Mouse (Mus musculus) heart, postnatal 14 days (tissue): ENCODE data around the gene Tnr. TPM values are rescaled to one million over a fixed set of nuclear protein-coding genes. Genes with fewer than 3 reads are reported as not detected.
A peak's percentile ranks its signal among the peaks of the same experiment; 100 is the strongest.
"Not testable (repeated sequence)": the region's sequence is repeated elsewhere in the genome, so short reads cannot be mapped to it uniquely, and the experiment has no call there.

Experiments
- DNase-seq, 2 experiments: peaks; one replicate each; pipeline ENCODE4 v3.0.0; 2021 to 2022
- intact Hi-C: fragments of 180-260 bp; cut with DNase I; formaldehyde crosslinking; loops from one replicate; pipeline ENCODE4 v1.15.1; 2025
- total RNA-seq, 2 experiments: library from RNA; stranded (reverse); gene quantifications; 2 replicates each; pipeline ENCODE4 v1.2.3; 2021

Tnr gene
- total RNA-seq, 2 experiments from 2014 or later, result 0.53 to 0.56 TPM

- no peak for DNase-seq
- intact Hi-C loops, result no loop called here
Measured at GRCm38 (mm10) chr1:159901366-159902119, 378.0 kb downstream of the Tnr start.

GRCm38 (mm10) chr1:159902120-159902497 lies 378.5 kb downstream of the Tnr start:
- intact Hi-C loops, result no loop called here
- DNase-seq, result no peak

GRCm38 (mm10) chr1:159911006-159911405 lies 387.4 kb downstream of the Tnr start:
- DNase-seq, result peak; percentile 62 to 81
- intact Hi-C loops, result loop anchor here (1.0 to 10.0 kb wide), 4 partner anchors 46 to 274 kb away; no protein-coding TSS in a partner anchor

GRCm38 (mm10) chr1:159914726-159915125 lies 391.2 kb downstream of the Tnr start:
- no peak for DNase-seq
- intact Hi-C loops, result loop anchor here (5.0 to 10.0 kb wide), 3 partner anchors 43 to 270 kb away; no protein-coding TSS in a partner anchor

- DNase-seq, result no peak
- intact Hi-C loops, result loop anchor here (5.0 kb wide), 1 partner anchor 122 kb away; the partner anchor contains the start of gene 4930523C07Rik
Measured at GRCm38 (mm10) chr1:159920571-159920970, 397.0 kb downstream of the Tnr start.

- peak; percentile 47 to 63 for DNase-seq
- intact Hi-C loops, result loop anchor here (5.0 kb wide), 1 partner anchor 119 kb away; the partner anchor contains the start of gene 4930523C07Rik
Measured at GRCm38 (mm10) chr1:159923010-159923409, 399.4 kb downstream of the Tnr start.

- DNase-seq, result peak; percentile 42 to 44
- intact Hi-C loops, result loop anchor here (5.0 kb wide), 1 partner anchor 118 kb away; the partner anchor contains the start of gene 4930523C07Rik
Measured at GRCm38 (mm10) chr1:159924105-159924504, 400.5 kb downstream of the Tnr start.

- intact Hi-C loops, result loop anchor here (5.0 kb wide), 1 partner anchor 118 kb away; the partner anchor contains the start of gene 4930523C07Rik
- no peak for DNase-seq
Measured at GRCm38 (mm10) chr1:159924684-159925083, 401.1 kb downstream of the Tnr start.

GRCm38 (mm10) chr1:159928681-159929335 lies 405.2 kb downstream of the Tnr start:
- intact Hi-C loops, result no loop called here
- DNase-seq, result peak; percentile 12 to 18

GRCm38 (mm10) chr1:159932092-159932491 lies 408.5 kb downstream of the Tnr start:
- intact Hi-C loops, result no loop called here
- DNase-seq, result no peak

GRCm38 (mm10) chr1:159932598-159932997 lies 409.0 kb downstream of the Tnr start:
- no peak for DNase-seq
- intact Hi-C loops, result no loop called here

GRCm38 (mm10) chr1:159938449-159938848 lies 414.9 kb downstream of the Tnr start:
- intact Hi-C loops, result no loop called here
- DNase-seq, result no peak

GRCm38 (mm10) chr1:159939335-159939734 lies 415.8 kb downstream of the Tnr start:
- no peak for DNase-seq
- intact Hi-C loops, result no loop called here

GRCm38 (mm10) chr1:159953526-159953925 lies 430.0 kb downstream of the Tnr start:
- DNase-seq, result no peak
- intact Hi-C loops, result no loop called here

- intact Hi-C loops, result no loop called here
- no peak for DNase-seq
Measured at GRCm38 (mm10) chr1:159963351-159963750, 439.8 kb downstream of the Tnr start.

GRCm38 (mm10) chr1:159966286-159966685 lies 442.7 kb downstream of the Tnr start:
- DNase-seq, intact Hi-C loops: not testable (repeated sequence)

- intact Hi-C loops, result no loop called here
- DNase-seq, result peak in 1 of 2 experiments; percentile 52
Measured at GRCm38 (mm10) chr1:159968395-159968794, 444.8 kb downstream of the Tnr start.

- intact Hi-C loops, result no loop called here
- peak; percentile 22 to 57 for DNase-seq
Measured at GRCm38 (mm10) chr1:159977786-159978185, 454.2 kb downstream of the Tnr start.

- intact Hi-C loops, result no loop called here
- peak; percentile 41 to 58 for DNase-seq
Measured at GRCm38 (mm10) chr1:159979096-159979495, 455.5 kb downstream of the Tnr start.

GRCm38 (mm10) chr1:159980355-159980754 lies 456.8 kb downstream of the Tnr start:
- DNase-seq, result peak; percentile 12 to 13
- intact Hi-C loops, result no loop called here
